Mouse (Mus musculus): ENCODE data around the gene Tmem18. TPM values are rescaled to one million over a fixed set of nuclear protein-coding genes. Genes with fewer than 3 reads are reported as not detected.

Gene Tmem18
- total RNA-seq, 2 experiments from 2014 or later = 34.6 to 37.5 TPM

Small RNA genes lying within 50 kb of the gene (microRNA-seq; reads per million reads assigned to microRNA genes)
- not detected for gene Gm25243

Other genes starting within 250 kb of the Tmem18 start
- 1 to 10 TPM; 6.3 to 9.3 TPM for gene Sntg2, start 211.1 kb upstream of the Tmem18 start, total RNA-seq (2021)

All from left cerebral cortex, postnatal 36 days (tissue).